Mouse (Mus musculus): ENCODE measurements at regions not wholly inside any gene's neighbourhood (a gene's known extent, or its start where the extent isn't known, plus 50 kb on each side); places are given as distances from the start of the nearest gene placed in this dataset.

DNA sequence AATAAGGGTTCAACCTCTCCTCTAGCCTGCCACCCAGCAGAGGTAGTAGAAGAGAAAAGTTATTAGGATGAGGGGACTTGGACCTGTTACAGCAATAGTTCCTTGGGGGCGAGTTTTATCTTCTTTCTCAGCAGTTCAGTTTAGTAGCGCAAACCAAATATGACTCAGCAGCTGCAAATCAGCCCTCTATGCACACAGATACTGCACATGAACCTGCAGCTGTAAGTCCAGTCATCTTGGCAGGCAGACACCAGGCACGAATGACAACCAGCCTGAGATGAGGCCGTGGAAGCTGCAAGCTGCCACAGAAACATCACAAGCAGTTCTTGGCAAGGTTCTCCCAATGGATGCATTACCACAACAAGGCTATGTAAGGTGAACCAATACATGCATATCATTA is 327.0 kb upstream of the Akr1e1 start:
- no peak for TF ChIP-seq POLR2A (IDR thresholded peaks at IDR 0.05; ENCODE audit: borderline replicate concordance, low read depth, low read length)
- no peak for TF ChIP-seq CTCF (IDR thresholded peaks at IDR 0.05; ENCODE audit: low read depth, low read length)

Data from bone marrow macrophage, adult 2 months (primary cell).